Mouse (Mus musculus) ovary, adult 2 months (tissue): Measurements from ENCODE around the gene 4930402K13Rik. TPM values are rescaled to one million over a fixed set of nuclear protein-coding genes. Genes with fewer than 3 reads are reported as not detected.

Experiments used
- polyA plus RNA-seq: library from polyadenylated mRNA; depleted of rRNA; stranded (reverse); fragments of >200 nt; gene quantifications from 2 replicates; pipeline ENCODE4 v1.2.3, GENCODE M21; 2012; rRNA removed

Gene 4930402K13Rik
- polyA plus RNA-seq = not detected in 2 replicates

DNA sequence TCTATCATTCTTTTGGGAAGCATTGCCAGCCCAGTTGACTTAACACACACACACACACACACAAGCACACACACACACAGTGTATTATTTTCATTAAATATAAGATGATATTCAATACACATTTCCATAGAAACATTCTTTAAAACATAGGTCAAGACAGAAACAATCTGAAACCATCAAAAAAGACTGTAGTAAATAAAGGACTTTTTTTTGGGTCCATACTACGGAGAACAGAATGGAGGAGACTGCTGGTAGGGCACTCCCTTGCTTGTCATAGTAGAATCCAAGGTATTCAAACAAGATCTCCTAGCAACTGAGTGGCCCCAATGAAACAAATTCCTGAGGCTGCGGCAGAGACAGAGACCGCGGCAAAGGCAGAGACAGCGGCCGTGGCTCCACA is at the start of gene 4930402K13Rik:
TSS of gene 4930402K13Rik (plus strand) at position 301 of the 400 bp plus-strand sequence.

DNA sequence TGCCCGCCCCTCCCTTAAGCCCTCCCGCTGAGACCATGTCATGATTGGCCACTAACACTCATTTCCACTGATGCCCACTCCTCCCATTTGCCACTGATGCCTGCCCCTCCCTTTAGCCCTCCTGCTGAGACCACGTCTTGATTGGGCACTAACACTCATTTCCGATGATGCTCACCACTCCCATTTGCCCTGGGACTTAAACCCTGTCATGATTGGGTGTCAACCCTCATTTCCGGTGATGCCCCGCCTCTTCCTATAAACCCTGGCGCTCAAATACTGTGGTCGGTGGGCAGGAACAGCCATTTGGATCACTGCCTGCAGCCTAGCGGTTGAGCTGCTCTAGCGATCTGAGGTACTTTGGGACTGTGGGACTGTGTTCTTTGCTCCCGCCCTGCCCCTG is 41.6 kb upstream of the 4930402K13Rik start, which contains the start of gene Fthl17f:
TSS of gene Fthl17f (plus strand) at position 301 of the 400 bp plus-strand sequence.

Other genes with a start within 250 kb of the 4930402K13Rik start
- not detected in 2 replicates for gene Gm5751, start 230.3 kb upstream of the 4930402K13Rik start, polyA plus RNA-seq
- gene B630019K06Rik, start 212.2 kb upstream of the 4930402K13Rik start, polyA plus RNA-seq = 11.2 and 18.8 TPM in 2 replicates
- not detected in 2 replicates for gene Fthl17b, start 141.6 kb upstream of the 4930402K13Rik start, polyA plus RNA-seq
- gene Fthl17c, start 128.0 kb upstream of the 4930402K13Rik start, polyA plus RNA-seq = not detected in 2 replicates
- not detected in 2 replicates for gene Fthl17d, start 117.8 kb upstream of the 4930402K13Rik start, polyA plus RNA-seq
- gene Fthl17e, start 71.1 kb upstream of the 4930402K13Rik start, polyA plus RNA-seq = not detected in 2 replicates
- gene Fthl17f, start 41.5 kb upstream of the 4930402K13Rik start, polyA plus RNA-seq = not detected in 2 replicates
- 2.3 and 4.1 TPM in 2 replicates for gene Lancl3, start 95.3 kb downstream of the 4930402K13Rik start, polyA plus RNA-seq
- gene Gm14862, start 152.3 kb downstream of the 4930402K13Rik start, polyA plus RNA-seq = not detected in 2 replicates
- 3.4 and 3.5 TPM in 2 replicates for gene Xk, start 168.2 kb downstream of the 4930402K13Rik start, polyA plus RNA-seq
- not detected in 2 replicates for gene H2al1m, start 179.2 kb downstream of the 4930402K13Rik start, polyA plus RNA-seq
- 0.57 TPM in 1 of 2 replicates, not detected in the other for gene H2al1k, start 246.1 kb downstream of the 4930402K13Rik start, polyA plus RNA-seq